Mouse (Mus musculus) embryo, embryonic 11 days (tissue): Measurements from ENCODE around the gene Cdc42se2.

Source experiments
- DNase-seq: peaks from one replicate; pipeline ENCODE4 v3.0.0-alpha.2; 2015

Cdc42se2 gene

DNA sequence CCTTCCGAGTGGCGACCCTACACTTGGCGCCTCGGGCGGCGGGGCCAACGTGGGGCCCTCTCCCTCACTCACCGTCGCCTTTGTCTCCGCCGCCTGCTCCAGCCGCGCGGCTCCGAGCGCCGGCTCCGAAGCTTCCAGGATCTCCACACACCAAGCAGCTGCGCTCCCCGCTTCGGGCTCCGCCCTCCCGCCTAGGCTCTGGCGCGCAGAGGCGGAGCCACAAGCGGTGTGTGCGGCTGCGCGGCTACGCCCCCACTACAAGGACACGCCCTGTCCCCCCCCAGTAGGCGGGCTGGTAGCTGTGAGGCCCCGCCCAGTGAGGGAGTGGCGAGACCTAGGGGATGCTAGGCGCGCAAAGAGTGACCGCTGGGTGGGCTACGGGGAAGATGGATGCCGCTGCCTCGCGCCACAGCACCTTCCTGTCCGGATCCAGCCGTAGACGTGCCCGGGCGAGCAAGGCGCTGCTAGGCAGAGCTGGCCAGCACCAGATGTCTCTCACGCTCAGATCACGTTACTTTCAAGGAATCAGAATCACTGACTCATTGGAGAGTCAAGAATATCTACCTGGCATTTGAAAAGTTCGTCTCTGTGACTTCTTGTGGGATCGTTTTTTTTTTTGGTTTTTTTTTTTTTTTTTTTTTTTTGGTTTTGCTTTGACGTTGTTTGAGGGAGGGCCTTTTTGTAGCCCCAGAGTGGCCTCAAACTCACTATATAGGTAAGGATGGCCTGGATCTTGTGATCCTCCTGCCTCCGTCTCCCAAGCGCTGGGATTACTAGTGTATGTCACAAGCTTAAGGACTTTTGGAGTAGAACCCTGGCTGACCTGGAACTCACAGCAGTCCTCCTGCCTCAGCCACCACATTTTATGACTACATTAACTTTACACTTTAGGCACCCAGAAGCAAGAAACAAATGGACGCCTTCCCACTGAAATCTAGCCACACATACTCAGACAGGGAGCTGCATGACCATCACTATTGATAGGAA lies at the start of gene Cdc42se2:
Gene Cdc42se2, minus strand, starts transcription at position 188 of the 987 bp plus-strand sequence.
- DNase-seq: peak; percentile 99

DNA sequence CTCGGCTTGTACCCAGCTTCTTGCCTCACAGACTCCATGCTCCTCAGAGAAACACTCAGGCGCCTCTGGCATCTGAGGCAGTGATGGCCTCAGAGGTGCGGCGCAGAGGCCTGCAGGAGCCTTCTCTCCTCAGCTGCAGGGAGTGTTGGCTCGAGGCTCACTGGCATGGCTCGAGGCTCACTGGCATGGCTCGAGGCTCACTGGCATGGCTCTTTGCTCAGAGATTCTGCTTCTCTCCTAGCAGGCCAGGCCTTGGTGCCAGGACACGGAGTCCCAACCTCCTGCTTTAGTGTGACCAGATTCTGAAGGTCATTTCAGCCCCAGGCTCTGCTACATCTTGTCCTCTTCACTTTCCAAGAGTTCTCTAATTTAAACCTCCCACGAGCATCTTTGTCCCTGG lies 48.6 kb upstream of the Cdc42se2 start:
- no peak for DNase-seq

GRCm38 (mm10) chr11:54834596-54834995 lies 47.1 kb upstream of the Cdc42se2 start:
- no peak for DNase-seq

- DNase-seq: no peak
Observed at GRCm38 (mm10) chr11:54833833-54834232, 46.4 kb upstream of the Cdc42se2 start.

DNA sequence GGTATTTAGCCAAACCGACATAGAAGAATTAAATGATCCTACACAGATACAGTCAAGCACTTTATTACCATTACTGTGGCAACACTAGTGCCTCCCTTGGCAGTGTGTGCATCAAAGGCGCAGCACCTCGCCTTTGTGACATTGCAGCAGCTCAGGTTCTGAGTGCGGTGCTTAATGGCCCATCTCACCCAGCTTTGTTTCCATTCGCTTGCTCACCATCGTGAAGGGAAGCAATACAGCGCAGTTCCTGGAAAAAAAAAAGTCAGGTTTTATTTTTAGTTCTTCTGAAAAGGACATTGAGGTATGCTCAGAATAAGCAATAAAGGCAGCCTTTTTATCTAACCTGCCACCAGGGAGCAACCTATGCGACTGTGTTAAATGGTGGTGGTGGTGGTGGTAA lies 39.3 kb upstream of the Cdc42se2 start:
- no peak for DNase-seq

DNA sequence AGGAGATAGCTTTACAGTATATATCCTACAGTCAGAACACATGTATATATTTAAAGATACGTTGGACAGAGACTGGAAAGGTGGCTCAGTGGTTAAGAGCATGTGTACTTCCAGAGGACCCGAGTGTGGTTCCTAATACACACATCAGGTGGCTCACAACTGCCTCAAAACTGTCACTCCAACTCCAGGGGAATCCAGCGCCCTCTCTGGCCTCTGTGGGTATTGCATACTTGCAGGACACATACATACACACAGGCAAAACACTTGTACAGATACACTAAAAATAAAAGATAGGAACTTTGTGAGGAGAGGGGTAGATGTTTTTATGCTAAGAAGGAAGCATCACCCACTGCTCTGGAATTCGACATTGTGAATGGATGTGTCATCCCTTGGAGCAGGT lies 38.3 kb upstream of the Cdc42se2 start:
- DNase-seq: no peak

GRCm38 (mm10) chr11:54823467-54823866 lies 36.0 kb upstream of the Cdc42se2 start:
- no peak for DNase-seq

- DNase-seq: no peak
Observed at GRCm38 (mm10) chr11:54819489-54819888, 32.0 kb upstream of the Cdc42se2 start.

- DNase-seq: no peak
Observed at GRCm38 (mm10) chr11:54817449-54817848, 30.0 kb upstream of the Cdc42se2 start.

DNA sequence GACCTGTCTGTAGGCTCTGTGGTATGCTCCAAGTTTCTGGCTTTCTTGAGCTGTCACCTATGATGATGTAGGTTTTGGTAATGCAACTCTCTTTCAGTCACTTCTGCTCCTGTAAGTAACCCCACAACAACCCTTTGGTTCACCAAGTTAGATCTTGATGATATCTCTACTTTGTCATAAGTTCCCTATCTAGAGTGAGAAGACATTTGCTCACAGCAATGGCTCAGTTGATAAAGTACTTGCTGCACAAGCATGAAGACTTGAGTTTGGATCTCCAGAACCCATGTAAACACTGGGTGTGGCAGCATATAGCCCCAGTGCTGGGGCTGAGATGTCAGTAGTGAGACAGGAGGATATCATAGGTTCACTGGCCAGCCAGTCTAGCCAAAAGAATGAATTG lies 28.2 kb upstream of the Cdc42se2 start:
- no peak for DNase-seq

- DNase-seq: peak; percentile 79
Observed at GRCm38 (mm10) chr11:54812812-54813516, 25.5 kb upstream of the Cdc42se2 start.

GRCm38 (mm10) chr11:54812314-54812713 lies 24.8 kb upstream of the Cdc42se2 start:
- peak; percentile 35 for DNase-seq

GRCm38 (mm10) chr11:54811054-54811453 lies 23.6 kb upstream of the Cdc42se2 start:
- DNase-seq: no peak

GRCm38 (mm10) chr11:54809582-54809981 lies 22.1 kb upstream of the Cdc42se2 start:
- DNase-seq: no peak

GRCm38 (mm10) chr11:54808177-54808576 lies 20.7 kb upstream of the Cdc42se2 start:
- DNase-seq: no peak

DNA sequence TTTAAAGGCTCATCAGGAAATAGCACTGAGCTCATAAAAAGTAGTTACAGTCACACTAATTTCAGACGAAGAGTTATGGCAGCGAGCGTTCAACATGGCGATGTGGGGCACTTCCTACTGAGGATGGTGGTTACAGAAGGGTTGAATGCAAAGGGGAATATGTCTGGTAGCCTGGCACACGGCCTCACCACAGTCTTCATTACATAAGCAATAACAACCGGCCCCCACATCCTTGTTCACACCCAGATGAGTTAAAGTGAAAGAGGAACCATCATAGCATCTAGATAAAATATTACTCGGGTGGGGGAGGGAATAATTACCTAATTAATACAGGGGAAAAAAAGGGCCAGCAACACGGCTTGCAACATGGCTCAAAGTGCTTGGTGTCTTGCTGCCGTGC lies 20.2 kb upstream of the Cdc42se2 start:
- DNase-seq: no peak

DNA sequence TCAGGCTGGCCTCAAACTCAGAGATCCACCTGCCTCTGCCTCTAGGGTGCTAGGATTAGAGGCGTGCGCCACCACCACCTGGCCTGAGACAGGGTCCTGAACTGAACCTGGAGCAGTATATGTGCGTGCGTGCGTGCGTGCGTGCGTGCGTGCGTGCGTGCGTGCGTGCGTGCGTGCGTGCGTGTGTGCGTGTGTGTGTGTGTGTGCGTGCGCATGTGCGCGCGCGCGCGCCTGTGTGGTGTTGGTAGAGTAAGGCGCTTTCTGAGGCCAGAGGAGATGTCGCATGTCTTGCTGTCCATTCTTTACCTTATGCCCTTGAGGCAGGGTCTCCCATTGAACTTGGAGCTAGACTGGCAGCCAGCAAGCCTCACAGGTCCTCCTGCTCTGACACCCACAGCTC lies 19.4 kb upstream of the Cdc42se2 start:
- no peak for DNase-seq

DNA sequence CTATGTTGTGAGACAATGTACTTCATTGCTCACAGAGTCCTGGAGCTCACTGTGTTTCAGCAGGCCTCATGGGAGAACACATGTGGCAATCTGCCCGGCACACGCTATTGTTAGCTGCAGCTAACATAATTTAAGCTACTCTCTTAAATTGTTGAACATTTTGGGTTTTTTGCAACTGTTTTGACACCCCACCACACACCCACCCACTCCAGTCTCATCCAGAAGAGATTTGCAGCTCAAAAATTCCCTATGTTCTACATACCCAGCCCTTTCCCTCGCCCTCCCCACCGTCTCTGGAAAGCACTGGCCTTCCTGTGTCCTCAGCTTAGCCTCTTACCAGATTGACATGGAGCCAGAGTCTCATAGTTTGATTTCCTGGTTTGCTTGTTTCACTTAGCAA lies 17.7 kb upstream of the Cdc42se2 start:
- no peak for DNase-seq

DNA sequence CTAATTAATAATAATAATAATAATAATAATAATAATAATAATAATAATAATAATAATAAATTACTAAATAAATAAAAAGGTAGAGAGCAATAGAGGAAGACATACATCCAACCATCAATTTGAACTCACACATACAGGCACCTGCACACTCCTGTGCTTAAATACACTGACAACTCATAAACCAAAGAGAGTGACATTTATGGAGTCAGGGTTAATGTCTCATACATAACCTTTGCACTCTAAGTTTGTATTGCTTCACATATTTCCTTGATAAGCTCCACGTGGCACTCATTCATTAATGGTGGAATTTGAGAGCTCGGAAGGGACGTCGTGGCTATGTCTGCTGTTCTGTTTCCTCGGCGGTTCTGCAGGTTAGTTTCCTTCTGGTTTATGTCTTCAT lies 15.1 kb upstream of the Cdc42se2 start:
- no peak for DNase-seq

GRCm38 (mm10) chr11:54801791-54802558 lies 14.5 kb upstream of the Cdc42se2 start:
- DNase-seq: no peak

DNA sequence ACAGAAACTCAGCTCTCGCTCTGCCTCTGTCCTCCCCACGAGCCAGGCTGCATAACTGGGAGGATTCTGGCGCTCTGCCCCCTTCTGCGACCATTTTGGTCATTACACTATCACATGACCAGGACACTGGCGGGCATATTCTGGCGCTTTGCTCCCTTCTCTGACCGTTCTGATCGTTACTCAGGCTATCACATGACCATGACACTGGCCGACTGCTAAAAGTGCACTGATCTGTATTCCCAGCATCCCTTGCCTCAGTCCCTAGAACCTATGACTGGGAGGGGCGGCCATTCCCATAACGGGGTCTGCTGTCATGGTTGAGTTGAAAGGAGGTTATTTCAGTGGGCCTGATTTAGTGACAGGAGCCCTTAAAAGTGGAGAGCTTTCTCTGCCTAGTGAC lies 9.1 kb upstream of the Cdc42se2 start:
- no peak for DNase-seq

GRCm38 (mm10) chr11:54794678-54795077 lies 7.2 kb upstream of the Cdc42se2 start:
- DNase-seq: no peak

DNA sequence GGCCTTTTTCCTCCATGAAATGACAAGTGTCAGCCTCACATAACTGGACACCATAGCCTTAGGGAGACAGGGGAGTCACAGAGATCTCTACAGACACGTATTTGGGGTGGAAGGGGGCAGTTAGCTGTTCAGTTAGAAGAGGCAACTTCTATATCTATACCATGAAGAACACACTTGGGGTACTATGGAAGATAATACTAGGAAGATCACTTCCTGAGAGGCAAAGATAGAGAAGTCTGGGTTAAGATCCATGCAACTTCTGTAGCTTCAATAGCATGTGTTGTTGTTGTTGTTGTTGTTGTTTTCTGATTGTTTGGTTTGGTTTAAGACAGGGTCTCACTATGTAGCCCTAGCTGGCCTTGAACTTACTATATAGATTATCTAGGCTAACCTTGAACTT lies 5.7 kb upstream of the Cdc42se2 start:
- no peak for DNase-seq
